Mouse (Mus musculus) heart, adult 2 months (tissue): Measurements from ENCODE around the gene Arl3. TPM values are rescaled to one million over a fixed set of nuclear protein-coding genes. Genes with fewer than 3 reads are reported as not detected.
A peak's percentile ranks its signal among the peaks of the same experiment; 100 is the strongest.

Source experiments
- DNase-seq, 2 experiments: peaks; one replicate each; pipeline ENCODE4 v3.0.0; 2021
- H3K27ac ChIP-seq: fragments of 200-600 bp; 2 replicates; pipeline ENCODE4 v1.8.1; 2022
- H3K27me3 ChIP-seq: fragments of 200-500 bp; 2 replicates; pipeline ENCODE4 v1.6.1; 2012; ENCODE audit warnings: mild to moderate bottlenecking, low read length, inconsistent platforms, mixed read lengths; ENCODE audit not compliant: control insufficient read depth, insufficient read depth
- H3K36me3 ChIP-seq: fragments of 200-500 bp; 2 replicates; pipeline ENCODE4 v1.6.1; 2012; ENCODE audit warnings: low read length, inconsistent platforms; ENCODE audit not compliant: control insufficient read depth, insufficient read depth
- H3K4me1 ChIP-seq: fragments of 200-500 bp; 2 replicates; pipeline ENCODE4 v1.6.1; 2011; ENCODE audit warnings: low read length; ENCODE audit not compliant: control insufficient read depth, insufficient read depth
- H3K4me3 ChIP-seq: fragments of 200-600 bp; 2 replicates; pipeline ENCODE4 v1.8.1; 2022
- H3K79me2 ChIP-seq: fragments of 200-500 bp; replicated peaks from 2 replicates; pipeline ENCODE4 v1.6.1; 2012; ENCODE audit warnings: mild to moderate bottlenecking, inconsistent platforms, low read length, moderate library complexity, mixed read lengths; ENCODE audit not compliant: control insufficient read depth, insufficient read depth
- H3K9ac ChIP-seq: fragments of 200-500 bp; 2 replicates; pipeline ENCODE4 v1.6.1; 2012; ENCODE audit warnings: low read depth, mild to moderate bottlenecking, control low read depth, inconsistent platforms, low read length, mixed read lengths
- CTCF ChIP-seq: fragments of 200-600 bp; IDR thresholded peaks from 2 replicates; pipeline ENCODE4 v1.8.1; 2022; ENCODE audit warnings: antibody characterized with exemption, mild to moderate bottlenecking, moderate library complexity
- EP300 ChIP-seq: fragments of 200-500 bp; IDR thresholded peaks from 2 replicates; pipeline ENCODE4 v1.6.1; 2011; ENCODE audit warnings: low read depth, low read length, control low read depth; ENCODE audit not compliant: insufficient read depth
- POLR2A ChIP-seq: fragments of 200-500 bp; IDR thresholded peaks from 2 replicates; pipeline ENCODE4 v1.6.1; 2011; ENCODE audit warnings: mild to moderate bottlenecking, low read depth, low read length, control low read depth; ENCODE audit not compliant: insufficient read depth
- WGBS: fragments of 180-500 bp; shearing (Covaris S2); methylation state at CpG from one replicate; pipeline ENCODE4 v1.1.7; 2018; 5-methylcytosine and 5-hydroxymethylcytosine counted together
- intact Hi-C: fragments of 180-260 bp; cut with DNase I; formaldehyde crosslinking; loops from one replicate; pipeline ENCODE4 v1.15.1; 2025
- polyA plus RNA-seq: library from polyadenylated mRNA; depleted of rRNA; stranded (reverse); fragments of >200 nt; gene quantifications from 2 replicates; pipeline ENCODE4 v1.2.3, GENCODE M21; 2012
- total RNA-seq, 2 experiments: library from RNA; stranded (reverse); gene quantifications; 2 replicates each; pipeline ENCODE4 v1.2.3; 2021

Gene Arl3
- total and polyA plus RNA-seq, 3 experiments = 36.1 to 43.4 (median 38.3) TPM

DNA sequence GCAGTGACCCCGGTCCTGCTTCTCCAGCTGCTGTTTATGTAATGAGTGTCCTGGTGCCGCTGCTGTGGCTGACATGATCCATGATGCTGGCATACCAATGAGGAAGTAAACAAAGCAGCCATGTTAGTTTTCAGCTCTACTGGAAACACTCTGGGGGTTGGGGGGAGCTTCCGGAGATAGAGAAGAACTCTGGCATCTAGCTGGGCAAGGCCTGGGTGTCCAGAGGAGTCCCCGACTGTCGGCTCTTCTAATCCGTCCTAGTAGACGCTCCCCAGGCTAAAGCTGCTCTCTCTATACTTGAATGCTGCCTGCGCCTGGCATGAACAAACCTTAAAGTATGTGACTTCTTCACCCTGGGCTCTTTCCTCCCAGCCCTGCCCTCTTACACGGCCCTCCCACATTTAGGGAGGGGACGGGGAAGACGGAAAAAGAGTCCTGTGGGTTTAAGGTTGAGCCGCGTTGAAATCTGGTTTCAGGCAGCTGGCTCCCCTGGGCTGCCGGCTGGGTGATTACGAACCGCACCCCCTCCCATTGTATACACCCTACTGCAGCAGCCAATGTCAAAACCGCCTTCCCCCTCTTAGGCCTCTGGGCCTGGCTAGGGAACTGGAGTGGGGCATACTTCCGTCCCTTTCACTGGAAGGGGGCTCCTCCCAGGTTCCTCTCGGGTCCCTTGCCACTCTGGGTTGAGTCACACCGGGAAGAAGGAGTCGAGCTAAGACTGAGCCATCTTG is 69.5 kb downstream of the Arl3 start:
- Histone ChIP-seq H3K27me3 (no peaks in the 10 kb centered on the region), H3K79me2 (peaks cover 12% of the 10 kb centered on the region), H3K4me1 (peaks cover 26% of the 10 kb centered on the region), H3K4me3 (peak overlapping the region; percentile 97), H3K36me3 (peaks cover 32% of the 10 kb centered on the region), H3K27ac (peak overlapping the region; percentile 99), H3K9ac (peak overlapping the region; percentile 100)
- intact Hi-C loops = loop anchor here (1.0 to 5.0 kb wide), 4 partner anchors 21 to 106 kb away; partner anchors contain the start of genes Actr1a, Arl3, Sfxn2 and Sufu
- DNase-seq = peak; percentile 85 to 90
- WGBS = under 1% methylated on average over 21 of the region's 21 CpGs
- TF ChIP-seq CTCF (no peak), EP300 (peak; percentile 80; the same call in 1 of the 2 replicates), POLR2A (peak; percentile 86)

GRCm38 (mm10) chr19:46502471-46503166 is 70.4 kb downstream of the Arl3 start:
- peak overlapping the region; percentile 99 for H3K27ac ChIP-seq
- H3K36me3 ChIP-seq = peaks cover 23% of the 10 kb centered on the region
- intact Hi-C loops = loop anchor here (1.0 to 5.0 kb wide), 4 partner anchors 24 to 105 kb away; partner anchors contain the start of genes Actr1a, Arl3, Sfxn2 and Sufu
- under 1% methylated on average over 53 of the region's 53 CpGs for WGBS
- H3K27me3 ChIP-seq = no peaks in the 10 kb centered on the region
- peaks cover 18% of the 10 kb centered on the region for H3K4me1 ChIP-seq
- TF ChIP-seq EP300 = 0 out of 2 replicates have a peak, but pooled peaks have one; percentile 7
- peak; percentile 71 for TF ChIP-seq CTCF
- TF ChIP-seq POLR2A = peak; percentile 54; the same call in 1 of the 2 replicates
- H3K9ac ChIP-seq = peak overlapping the region; percentile 100
- peaks cover 7% of the 10 kb centered on the region for H3K79me2 ChIP-seq
- H3K4me3 ChIP-seq = peak overlapping the region; percentile 97
- peak; percentile 86 to 87 for DNase-seq

DNA sequence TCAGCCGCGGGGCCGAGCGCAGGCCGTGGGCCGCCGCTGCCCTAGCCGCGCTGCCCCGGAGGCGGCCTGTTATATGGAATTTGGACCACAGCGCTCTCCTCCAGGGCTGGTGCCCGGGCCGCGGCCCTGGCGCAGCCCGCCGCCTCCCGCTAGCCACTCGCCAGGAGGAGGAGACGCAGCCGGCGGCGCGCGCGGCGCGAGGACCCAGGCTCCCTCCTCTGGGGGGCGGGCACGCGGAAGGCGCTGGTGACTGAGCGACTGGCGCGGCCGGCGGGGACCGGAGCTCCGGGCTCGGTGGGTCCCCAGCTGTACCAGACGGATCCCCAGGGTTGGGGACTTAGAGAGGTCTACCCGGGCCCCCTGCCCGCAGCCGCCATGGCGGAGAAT is 70.9 kb downstream of the Arl3 start:
- Histone ChIP-seq H3K79me2 (peaks cover 6% of the 10 kb centered on the region), H3K27ac (peak overlapping the region; percentile 99), H3K27me3 (no peaks in the 10 kb centered on the region), H3K4me3 (peak overlapping the region; percentile 97), H3K4me1 (peaks cover 17% of the 10 kb centered on the region), H3K9ac (peak overlapping the region; percentile 100), H3K36me3 (peaks cover 18% of the 10 kb centered on the region)
- WGBS = under 1% methylated on average over 45 of the region's 46 CpGs
- intact Hi-C loops = loop anchor here (1.0 to 5.0 kb wide), 4 partner anchors 24 to 105 kb away; partner anchors contain the start of genes Actr1a, Arl3, Sfxn2 and Sufu
- no peak for TF ChIP-seq EP300
- TF ChIP-seq CTCF = peak; percentile 6; the same call in 1 of the 2 replicates
- TF ChIP-seq POLR2A = 0 out of 2 replicates have a peak, but pooled peaks have one; percentile 27
- peak; percentile 90 for DNase-seq

- peaks cover 13% of the 10 kb centered on the region for H3K4me1 ChIP-seq
- H3K27ac ChIP-seq = peak within 1 kb of the TSS; percentile 99
- intact Hi-C loops = loop anchor here (1.0 to 5.0 kb wide), 4 partner anchors 23 to 104 kb away; partner anchors contain the start of genes Actr1a, Arl3, Sfxn2 and Sufu
- TF ChIP-seq CTCF (no peak), EP300 (0 out of 2 replicates have a peak, but pooled peaks have one; percentile 37), POLR2A (peak; percentile 72; the same call in 1 of the 2 replicates)
- peaks cover 3% of the 10 kb centered on the region for H3K79me2 ChIP-seq
- no peaks in the 10 kb centered on the region for H3K27me3 ChIP-seq
- H3K4me3 ChIP-seq = peak within 1 kb of the TSS; percentile 97
- peak; percentile 90 to 92 for DNase-seq
- peaks cover 13% of the 10 kb centered on the region for H3K36me3 ChIP-seq
- under 1% methylated on average over 56 of the region's 64 CpGs for WGBS
- H3K9ac ChIP-seq = peak within 1 kb of the TSS; percentile 100
Observed at GRCm38 (mm10) chr19:46501401-46502068, 71.5 kb downstream of the Arl3 start, which contains the start of gene Trim8. Gene Trim8, plus strand, starts transcription at chr19:46501702.
